Mouse (Mus musculus) spleen, adult 2 months (tissue): ENCODE data around the gene Angptl4. TPM values are rescaled to one million over a fixed set of nuclear protein-coding genes. Genes with fewer than 3 reads are reported as not detected.
A peak's percentile ranks its signal among the peaks of the same experiment; 100 is the strongest.

Experiments
- DNase-seq, 2 experiments: peaks; one replicate each; pipeline versions ENCODE4 v3.0.0 to v3.0.0-alpha.2; 2012 to 2021; ENCODE audit warnings: low spot score in 2 of 2, low read depth in 1 of 2
- H3K27ac ChIP-seq: fragments of 200-500 bp; 2 replicates; pipeline ENCODE4 v1.5.1; 2012; ENCODE audit warnings: low read length, inconsistent platforms; ENCODE audit not compliant: insufficient read depth
- H3K27me3 ChIP-seq: fragments of 200-500 bp; 2 replicates; pipeline ENCODE4 v1.6.1; 2012; ENCODE audit warnings: mild to moderate bottlenecking, moderate library complexity, low read length, inconsistent platforms; ENCODE audit not compliant: control insufficient read depth, insufficient read depth
- H3K36me3 ChIP-seq: fragments of 200-500 bp; 2 replicates; pipeline ENCODE4 v1.6.1; 2012; ENCODE audit warnings: mild to moderate bottlenecking, low read length, inconsistent platforms; ENCODE audit not compliant: control insufficient read depth, insufficient read depth
- H3K4me1 ChIP-seq: fragments of 200-500 bp; 2 replicates; pipeline ENCODE4 v1.6.1; 2011; ENCODE audit warnings: inconsistent platforms; ENCODE audit not compliant: control insufficient read depth, insufficient read depth, insufficient read length
- H3K4me3 ChIP-seq: fragments of 200-500 bp; 2 replicates; pipeline ENCODE4 v1.5.1; 2011; ENCODE audit warnings: mild to moderate bottlenecking, inconsistent platforms; ENCODE audit not compliant: insufficient read depth, insufficient read length; ENCODE audit errors: extremely low read depth
- CTCF ChIP-seq: fragments of 200-500 bp; IDR thresholded peaks from 2 replicates; pipeline ENCODE4 v1.5.1; 2011; ENCODE audit warnings: mild to moderate bottlenecking, inconsistent platforms; ENCODE audit not compliant: insufficient read depth, insufficient read length, insufficient replicate concordance; ENCODE audit errors: extremely low read depth
- POLR2A ChIP-seq: fragments of 200-500 bp; IDR thresholded peaks from 2 replicates; pipeline ENCODE4 v1.6.1; 2011; ENCODE audit warnings: low read depth, low read length, inconsistent platforms
- WGBS: fragments of 180-500 bp; shearing (Covaris S2); methylation state at CpG from one replicate; pipeline ENCODE4 v1.1.7; 2018; 5-methylcytosine and 5-hydroxymethylcytosine counted together
- polyA plus RNA-seq: library from polyadenylated mRNA; depleted of rRNA; stranded (reverse); fragments of >200 nt; gene quantifications from 2 replicates; pipeline ENCODE4 v1.2.3, GENCODE M21; 2012

Angptl4 gene
- polyA plus RNA-seq, 1 experiment: 15.6 TPM

GRCm38 (mm10) chr17:33759767-33760254 lies 21.8 kb downstream of the Angptl4 start:
- H3K36me3 ChIP-seq: no peaks in the 10 kb centered on the region
- under 1% methylated on average over 37 of the region's 38 CpGs for WGBS
- H3K4me1 ChIP-seq: peaks cover 23% of the 10 kb centered on the region
- TF ChIP-seq CTCF (no peak), POLR2A (peak; percentile 16)
- peak overlapping the region; percentile 84 for H3K4me3 ChIP-seq
- H3K27ac ChIP-seq: peak overlapping the region; percentile 99
- H3K27me3 ChIP-seq: no peaks in the 10 kb centered on the region
- DNase-seq: peak; percentile 59 to 90

GRCm38 (mm10) chr17:33757231-33757630 lies 24.4 kb downstream of the Angptl4 start:
- Histone ChIP-seq H3K36me3 (no peaks in the 10 kb centered on the region), H3K27me3 (no peaks in the 10 kb centered on the region), H3K4me3 (no peak overlapping the region), H3K4me1 (peaks cover 26% of the 10 kb centered on the region), H3K27ac (no peak overlapping the region)
- DNase-seq: no peak
- TF ChIP-seq POLR2A: no peak
- no peak for TF ChIP-seq CTCF
- WGBS: 69% methylated on average over 4 of the region's 4 CpGs

GRCm38 (mm10) chr17:33756108-33756790 lies 25.4 kb downstream of the Angptl4 start:
- H3K27ac ChIP-seq: no peak overlapping the region
- no peaks in the 10 kb centered on the region for H3K27me3 ChIP-seq
- WGBS: 87% methylated on average over 3 of the region's 3 CpGs
- DNase-seq: no peak
- H3K4me3 ChIP-seq: no peak overlapping the region
- no peaks in the 10 kb centered on the region for H3K36me3 ChIP-seq
- TF ChIP-seq CTCF: no peak
- no peak for TF ChIP-seq POLR2A
- H3K4me1 ChIP-seq: peaks cover 26% of the 10 kb centered on the region

DNA sequence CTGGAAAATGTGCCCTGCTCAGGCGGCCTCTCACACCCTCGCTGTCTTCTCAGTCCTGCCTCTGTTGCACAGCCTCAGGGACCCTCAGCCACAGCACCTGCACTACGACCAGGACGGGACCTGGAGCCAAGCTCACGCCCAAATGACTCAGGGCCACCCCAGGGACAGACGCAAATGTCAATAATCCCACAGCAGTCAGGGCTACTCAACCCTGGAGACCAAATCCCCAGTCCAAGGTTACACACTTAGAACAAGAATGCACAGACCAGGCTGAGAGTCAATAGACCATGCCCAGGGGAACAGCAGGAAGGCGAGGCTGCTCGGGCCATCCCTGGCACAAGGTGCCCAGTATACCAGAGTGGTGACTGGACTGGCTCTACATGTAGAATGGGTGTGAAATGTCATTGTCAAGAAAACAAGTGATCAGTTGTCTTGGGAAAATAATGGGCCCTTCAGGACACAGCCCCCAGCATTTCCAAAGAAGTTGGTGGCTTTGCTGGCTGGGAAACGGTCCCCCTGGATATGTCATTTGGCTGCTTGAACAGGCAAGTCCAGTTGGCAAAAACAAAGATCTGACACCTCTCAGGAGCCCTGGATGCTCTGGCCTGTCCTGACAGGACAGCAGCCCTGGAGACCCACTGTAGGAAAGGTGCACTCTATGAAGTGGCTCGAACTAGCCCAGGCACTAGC lies 26.1 kb downstream of the Angptl4 start:
- H3K27ac ChIP-seq: no peak overlapping the region
- no peaks in the 10 kb centered on the region for H3K27me3 ChIP-seq
- TF ChIP-seq POLR2A (no peak), CTCF (no peak)
- H3K4me3 ChIP-seq: no peak overlapping the region
- peaks cover 26% of the 10 kb centered on the region for H3K4me1 ChIP-seq
- no peak for DNase-seq
- no peaks in the 10 kb centered on the region for H3K36me3 ChIP-seq
- 67% methylated on average over 10 of the region's 10 CpGs for WGBS

- no peak overlapping the region for H3K27ac ChIP-seq
- peaks cover 25% of the 10 kb centered on the region for H3K4me1 ChIP-seq
- 97% methylated on average over 1 of the region's 1 CpGs for whole genome bisulfite sequencing
- no peak for DNase-seq
- H3K27me3 ChIP-seq: no peaks in the 10 kb centered on the region
- peaks cover 2% of the 10 kb centered on the region for H3K36me3 ChIP-seq
- no peak for TF ChIP-seq POLR2A
- TF ChIP-seq CTCF: no peak
- H3K4me3 ChIP-seq: no peak overlapping the region
These were observed 27.0 kb downstream of the Angptl4 start for GRCm38 (mm10) chr17:33754656-33755055.

GRCm38 (mm10) chr17:33752297-33752696 lies 29.3 kb downstream of the Angptl4 start:
- DNase-seq: no peak
- Histone ChIP-seq H3K36me3 (peaks cover 19% of the 10 kb centered on the region), H3K4me3 (no peak overlapping the region), H3K4me1 (peaks cover 16% of the 10 kb centered on the region; the same call in 1 of the 2 replicates), H3K27me3 (no peaks in the 10 kb centered on the region), H3K27ac (no peak overlapping the region)
- TF ChIP-seq POLR2A: no peak
- no peak for TF ChIP-seq CTCF
- 88% methylated on average over 2 of the region's 2 CpGs for WGBS

- peaks cover 10% of the 10 kb centered on the region; the same call in 1 of the 2 replicates for H3K4me1 ChIP-seq
These were observed 30.4 kb downstream of the Angptl4 start for GRCm38 (mm10) chr17:33751181-33751580.

More at GRCm38 (mm10) chr17:33751181-33751580, 30.4 kb downstream of the Angptl4 start:
- Histone ChIP-seq H3K36me3 (peaks cover 22% of the 10 kb centered on the region), H3K27ac (no peak overlapping the region), H3K4me3 (no peak overlapping the region), H3K27me3 (no peaks in the 10 kb centered on the region)
- no peak for TF ChIP-seq POLR2A
- no peak for TF ChIP-seq CTCF
- DNase-seq: no peak
